Mouse (Mus musculus): ENCODE measurements around the gene Efna4. TPM values are rescaled to one million over a fixed set of nuclear protein-coding genes. Genes with fewer than 3 reads are reported as not detected.

The Efna4 gene
- polyA plus RNA-seq (2015; fragmentation: Nextera tagmentation; extraction: Ambion mirVana): 2.1 and 2.3 TPM in 2 replicates

DNA sequence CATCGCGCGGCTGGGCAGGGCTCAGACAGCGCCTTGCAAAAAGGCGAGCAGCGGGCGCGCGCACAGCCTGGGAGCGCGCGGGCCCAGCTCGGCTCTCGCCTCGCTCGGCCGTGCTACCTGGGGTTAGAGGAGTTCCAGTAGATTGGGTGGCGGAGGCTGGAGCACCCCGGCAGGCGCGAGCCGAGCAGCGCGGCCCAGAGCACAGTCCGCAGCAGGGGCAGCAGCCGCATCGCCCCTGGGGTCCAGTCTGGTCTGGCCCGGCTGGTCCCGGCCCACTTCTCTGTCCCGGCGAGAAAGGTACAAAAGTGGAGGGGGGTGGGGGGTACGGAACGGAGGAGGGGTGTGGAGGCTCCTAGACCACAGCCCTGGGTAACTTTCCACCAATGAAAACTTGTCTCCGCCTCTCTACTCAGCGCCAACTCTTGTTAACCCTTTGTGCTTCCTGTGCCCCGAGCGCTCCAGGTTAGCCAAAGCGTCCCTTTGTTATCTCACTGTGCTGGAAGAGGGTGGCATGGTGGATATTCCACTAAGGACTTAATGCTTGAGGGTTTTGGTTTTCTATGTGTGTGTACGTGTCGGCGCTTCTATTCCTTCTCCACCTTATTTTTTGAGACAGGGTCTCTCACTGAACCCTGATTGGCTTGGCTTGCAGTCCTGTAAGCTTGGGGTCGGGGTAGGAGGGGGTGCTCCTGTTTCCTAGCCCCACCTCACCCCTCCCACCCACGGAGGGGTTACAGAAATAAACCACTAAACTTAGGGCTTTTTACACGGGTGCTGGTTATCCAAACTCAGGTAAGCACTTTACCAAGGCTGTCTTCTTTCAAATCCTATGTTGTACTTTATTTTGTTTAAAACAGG, at the start of gene Efna4:
TSS of gene Efna4 (minus strand) at position 308 of the 858 bp plus-strand sequence.

GRCm38 (mm10) chr3:89365153-89365485, 27.3 kb upstream of the Efna4 start, which contains the start of gene Dcst1:
Dcst1 (minus strand) TSS chr3:89365253.

GRCm38 (mm10) chr3:89361675-89362074, 23.8 kb upstream of the Efna4 start, which contains the start of gene Dcst2:
Dcst2 (plus strand) TSS chr3:89361975.

GRCm38 (mm10) chr3:89349869-89350501, 12.2 kb upstream of the Efna4 start, which contains the start of gene Adam15:
Adam15 (minus strand) TSS chr3:89349996.

GRCm38 (mm10) chr3:89322514-89323165, 15.2 kb downstream of the Efna4 start, which contains the start of gene Efna3:
Efna3 (minus strand) TSS chr3:89322965.

Other genes with a start within 250 kb of the Efna4 start
- gene Rusc1, start 244.7 kb downstream of the Efna4 start, polyA plus RNA-seq (2015; fragmentation: Nextera tagmentation; extraction: Ambion mirVana): 8.6 and 9.6 TPM in 2 replicates
- not detected in 2 replicates for gene Gm43738, start 236.9 kb downstream of the Efna4 start, polyA plus RNA-seq (2015; fragmentation: Nextera tagmentation; extraction: Ambion mirVana)
- gene Fdps, start 236.1 kb downstream of the Efna4 start, polyA plus RNA-seq (2015; fragmentation: Nextera tagmentation; extraction: Ambion mirVana): 67.5 and 85.5 TPM in 2 replicates
- not detected in 2 replicates for gene Pklr, start 201.9 kb downstream of the Efna4 start, polyA plus RNA-seq (2015; fragmentation: Nextera tagmentation; extraction: Ambion mirVana)
- 0.33 and 0.55 TPM in 2 replicates for gene Hcn3, start 177.8 kb downstream of the Efna4 start, polyA plus RNA-seq (2015; fragmentation: Nextera tagmentation; extraction: Ambion mirVana)
- 9.4 and 10.4 TPM in 2 replicates for gene Clk2, start 173.2 kb downstream of the Efna4 start, polyA plus RNA-seq (2015; fragmentation: Nextera tagmentation; extraction: Ambion mirVana)
- gene Scamp3, start 160.6 kb downstream of the Efna4 start, polyA plus RNA-seq (2015; fragmentation: Nextera tagmentation; extraction: Ambion mirVana): 50.6 and 61.2 TPM in 2 replicates
- gene Fam189b, start 154.9 kb downstream of the Efna4 start, polyA plus RNA-seq (2015; fragmentation: Nextera tagmentation; extraction: Ambion mirVana): 11.7 and 11.8 TPM in 2 replicates
- gene Gba, start 135.1 kb downstream of the Efna4 start, polyA plus RNA-seq (2015; fragmentation: Nextera tagmentation; extraction: Ambion mirVana): 25.1 and 27.4 TPM in 2 replicates
- 61.7 and 72.4 TPM in 2 replicates for gene Thbs3, start 122.8 kb downstream of the Efna4 start, polyA plus RNA-seq (2015; fragmentation: Nextera tagmentation; extraction: Ambion mirVana)
- gene Mtx1, start 110.9 kb downstream of the Efna4 start, polyA plus RNA-seq (2015; fragmentation: Nextera tagmentation; extraction: Ambion mirVana): 116 and 132 TPM in 2 replicates
- gene Muc1, start 109.0 kb downstream of the Efna4 start, polyA plus RNA-seq (2015; fragmentation: Nextera tagmentation; extraction: Ambion mirVana): 0.44 and 0.60 TPM in 2 replicates
- 194 and 215 TPM in 2 replicates for gene Krtcap2, start 92.1 kb downstream of the Efna4 start, polyA plus RNA-seq (2015; fragmentation: Nextera tagmentation; extraction: Ambion mirVana)
- 0.13 and 0.15 TPM in 2 replicates for gene Trim46, start 91.7 kb downstream of the Efna4 start, polyA plus RNA-seq (2015; fragmentation: Nextera tagmentation; extraction: Ambion mirVana)
- gene Dpm3, start 78.7 kb downstream of the Efna4 start, polyA plus RNA-seq (2015; fragmentation: Nextera tagmentation; extraction: Ambion mirVana): 89.6 and 97.0 TPM in 2 replicates
- gene Slc50a1, start 67.5 kb downstream of the Efna4 start, polyA plus RNA-seq (2015; fragmentation: Nextera tagmentation; extraction: Ambion mirVana): 53.2 and 56.2 TPM in 2 replicates
- gene Efna1, start 56.9 kb downstream of the Efna4 start, polyA plus RNA-seq (2015; fragmentation: Nextera tagmentation; extraction: Ambion mirVana): 21.7 and 22.7 TPM in 2 replicates
- 0.10 and 1.9 TPM in 2 replicates for gene Efna3, start 15.1 kb downstream of the Efna4 start, polyA plus RNA-seq (2015; fragmentation: Nextera tagmentation; extraction: Ambion mirVana)
- 37.4 and 49.7 TPM in 2 replicates for gene Adam15, start 12.0 kb upstream of the Efna4 start, polyA plus RNA-seq (2015; fragmentation: Nextera tagmentation; extraction: Ambion mirVana)
- 0.34 TPM in 1 of 2 replicates, not detected in the other for gene Dcst2, start 23.9 kb upstream of the Efna4 start, polyA plus RNA-seq (2015; fragmentation: Nextera tagmentation; extraction: Ambion mirVana)
- gene Dcst1, start 27.2 kb upstream of the Efna4 start, polyA plus RNA-seq (2015; fragmentation: Nextera tagmentation; extraction: Ambion mirVana): 0.08 TPM in 1 of 2 replicates, not detected in the other
- 2.1 and 3.7 TPM in 2 replicates for gene Zbtb7b, start 56.7 kb upstream of the Efna4 start, polyA plus RNA-seq (2015; fragmentation: Nextera tagmentation; extraction: Ambion mirVana)
- not detected in 2 replicates for gene Lenep, start 64.8 kb upstream of the Efna4 start, polyA plus RNA-seq (2015; fragmentation: Nextera tagmentation; extraction: Ambion mirVana)
- gene Flad1, start 73.8 kb upstream of the Efna4 start, polyA plus RNA-seq (2015; fragmentation: Nextera tagmentation; extraction: Ambion mirVana): 32.9 and 33.8 TPM in 2 replicates
- 101 and 113 TPM in 2 replicates for gene Cks1b, start 80.4 kb upstream of the Efna4 start, polyA plus RNA-seq (2015; fragmentation: Nextera tagmentation; extraction: Ambion mirVana)
- 39.6 and 45.2 TPM in 2 replicates for gene Shc1, start 80.4 kb upstream of the Efna4 start, polyA plus RNA-seq (2015; fragmentation: Nextera tagmentation; extraction: Ambion mirVana)
- gene Pygo2, start 92.2 kb upstream of the Efna4 start, polyA plus RNA-seq (2015; fragmentation: Nextera tagmentation; extraction: Ambion mirVana): 15.7 and 18.4 TPM in 2 replicates
- 206 and 221 TPM in 2 replicates for gene Pbxip1, start 98.7 kb upstream of the Efna4 start, polyA plus RNA-seq (2015; fragmentation: Nextera tagmentation; extraction: Ambion mirVana)
- gene Pmvk, start 116.5 kb upstream of the Efna4 start, polyA plus RNA-seq (2015; fragmentation: Nextera tagmentation; extraction: Ambion mirVana): 26.7 and 33.5 TPM in 2 replicates
- 4.5 TPM in 2 replicates for gene Kcnn3, start 182.1 kb upstream of the Efna4 start, polyA plus RNA-seq (2015; fragmentation: Nextera tagmentation; extraction: Ambion mirVana)